Mouse (Mus musculus): ENCODE measurements around the gene Isg20l2. TPM values are rescaled to one million over a fixed set of nuclear protein-coding genes. Genes with fewer than 3 reads are reported as not detected.

Isg20l2 gene
- polyA plus RNA-seq, 1 experiment: 19.4 TPM

DNA sequence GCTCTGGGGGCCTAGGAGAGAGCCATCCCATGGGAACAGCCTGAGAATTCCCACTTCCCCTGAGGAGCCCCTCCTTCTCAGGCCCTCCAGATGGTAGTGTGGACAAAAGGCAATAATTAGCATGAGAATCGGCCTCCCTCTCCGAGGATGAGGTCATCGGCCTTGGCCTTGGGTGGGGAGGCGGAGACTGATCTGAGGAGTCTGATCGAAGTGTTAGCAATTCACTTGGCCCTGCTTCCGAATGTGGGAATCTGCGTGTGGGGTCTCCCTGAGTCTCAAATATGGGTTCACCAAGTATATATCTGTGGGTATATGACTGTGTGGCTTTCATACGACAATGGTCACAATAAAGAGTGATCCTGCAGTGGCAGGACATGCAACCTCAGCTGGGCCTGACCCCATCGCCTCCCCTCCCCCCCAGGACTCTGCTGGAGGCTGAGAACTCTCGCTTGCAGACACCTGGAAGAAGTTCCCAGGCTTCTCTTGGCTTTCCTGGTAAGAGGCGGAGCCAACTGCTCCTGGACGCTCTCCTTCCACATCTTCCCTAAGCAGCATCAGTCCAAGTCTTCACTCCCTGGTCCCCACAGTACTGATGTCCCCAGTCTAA, 44.4 kb downstream of the Isg20l2 start:
- peaks cover 57% of the 10 kb centered on the region for H3K79me2 ChIP-seq (ENCODE audit: control insufficient read depth, insufficient read depth)
- peak in 1 of 3 experiments; percentile 0 for TF ChIP-seq MYOD1 (IDR thresholded peaks at IDR 0.05; ENCODE audit: control insufficient read depth in 1 of 3, insufficient read length in 2 of 3, low read depth in 2 of 3)
- no peak for TF ChIP-seq REST (IDR thresholded peaks at IDR 0.05; ENCODE audit: insufficient read depth, insufficient read length)
- TF ChIP-seq CEBPB (IDR thresholded peaks at IDR 0.05; ENCODE audit: insufficient read depth, poor library complexity, severe bottlenecking): no peak
- peak; percentile 1 for TF ChIP-seq POLR2A (IDR thresholded peaks at IDR 0.05; ENCODE audit: insufficient read length, low read depth)
- no peak for TF ChIP-seq TCF3 (IDR thresholded peaks at IDR 0.05; ENCODE audit: insufficient read length, low read depth)
- no peak for TF ChIP-seq E2F4 (IDR thresholded peaks at IDR 0.05; ENCODE audit: insufficient read depth)
- TF ChIP-seq POLR2AphosphoS2 (IDR thresholded peaks at IDR 0.05; ENCODE audit: insufficient read length, low read depth): peak; percentile 22
- TF ChIP-seq USF1 (IDR thresholded peaks at IDR 0.05; ENCODE audit: low read depth): no peak
- no peak for TF ChIP-seq TCF12 (IDR thresholded peaks at IDR 0.05; ENCODE audit: insufficient read depth, poor library complexity, severe bottlenecking)
- TF ChIP-seq SRF (IDR thresholded peaks at IDR 0.05; ENCODE audit: control insufficient read depth, insufficient read length, low read depth): no peak
- TF ChIP-seq MYOG (IDR thresholded peaks at IDR 0.05; ENCODE audit: control insufficient read depth in 1 of 3, insufficient read depth in 1 of 3, insufficient read length in 2 of 3, low read depth in 2 of 3): peak in 1 of 3 experiments; percentile 18
- TF ChIP-seq MAX (IDR thresholded peaks at IDR 0.05; ENCODE audit: low read depth): no peak
- H3ac ChIP-seq (ENCODE audit: control insufficient read depth, insufficient read length): peak overlapping the region; percentile 98
- H3K36me3 ChIP-seq (ENCODE audit: control insufficient read depth, insufficient read depth): peaks cover 44% of the 10 kb centered on the region
- peak overlapping the region; percentile 82 for H3K4me2 ChIP-seq (ENCODE audit: low read depth)
- H3K4me3 ChIP-seq: peak overlapping the region; percentile 100
- no peaks in the 10 kb centered on the region for H3K27me3 ChIP-seq (ENCODE audit: control insufficient read depth, insufficient read depth, insufficient read length)

DNA sequence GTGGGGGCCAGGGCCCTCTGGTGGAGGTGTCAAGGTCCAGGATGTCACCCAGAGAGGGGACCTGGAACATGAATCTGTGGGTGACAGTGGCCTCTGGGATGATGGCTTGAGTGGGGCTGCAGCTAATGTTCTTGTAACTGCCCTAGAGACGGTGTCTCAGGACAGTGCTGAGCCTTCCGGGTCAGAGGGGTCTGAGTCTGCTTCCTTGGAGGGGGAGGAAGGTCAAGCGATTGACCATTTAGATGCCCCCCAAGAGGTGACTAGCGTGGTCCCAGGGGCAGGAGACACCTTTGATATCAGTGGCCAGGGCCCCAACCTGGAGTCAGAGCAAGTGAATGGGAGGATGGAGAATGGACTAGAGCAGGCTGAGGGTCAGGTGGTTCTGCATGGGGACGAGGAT, 49.4 kb downstream of the Isg20l2 start:
- TF ChIP-seq TCF12 (IDR thresholded peaks at IDR 0.05; ENCODE audit: insufficient read depth, poor library complexity, severe bottlenecking): no peak
- no peak for TF ChIP-seq TCF3 (IDR thresholded peaks at IDR 0.05; ENCODE audit: insufficient read length, low read depth)
- TF ChIP-seq CEBPB (IDR thresholded peaks at IDR 0.05; ENCODE audit: insufficient read depth, poor library complexity, severe bottlenecking): no peak
- no peak for TF ChIP-seq SRF (IDR thresholded peaks at IDR 0.05; ENCODE audit: control insufficient read depth, insufficient read length, low read depth)
- peak; percentile 60 for TF ChIP-seq POLR2AphosphoS2 (IDR thresholded peaks at IDR 0.05; ENCODE audit: insufficient read length, low read depth)
- no peak for TF ChIP-seq MAX (IDR thresholded peaks at IDR 0.05; ENCODE audit: low read depth)
- no peak for TF ChIP-seq USF1 (IDR thresholded peaks at IDR 0.05; ENCODE audit: low read depth)
- TF ChIP-seq MYOD1 (IDR thresholded peaks at IDR 0.05; ENCODE audit: control insufficient read depth in 1 of 3, insufficient read length in 2 of 3, low read depth in 2 of 3): no peak
- Histone ChIP-seq H3K27me3 (ENCODE audit: control insufficient read depth, insufficient read depth, insufficient read length) (no peaks in the 10 kb centered on the region), H3K4me3 (no peak overlapping the region), H3K4me2 (ENCODE audit: low read depth) (no peak overlapping the region), H3ac (ENCODE audit: control insufficient read depth, insufficient read length) (no peak overlapping the region), H3K36me3 (ENCODE audit: control insufficient read depth, insufficient read depth) (peaks cover 35% of the 10 kb centered on the region), H3K79me2 (ENCODE audit: control insufficient read depth, insufficient read depth) (peaks cover 26% of the 10 kb centered on the region)

DNA sequence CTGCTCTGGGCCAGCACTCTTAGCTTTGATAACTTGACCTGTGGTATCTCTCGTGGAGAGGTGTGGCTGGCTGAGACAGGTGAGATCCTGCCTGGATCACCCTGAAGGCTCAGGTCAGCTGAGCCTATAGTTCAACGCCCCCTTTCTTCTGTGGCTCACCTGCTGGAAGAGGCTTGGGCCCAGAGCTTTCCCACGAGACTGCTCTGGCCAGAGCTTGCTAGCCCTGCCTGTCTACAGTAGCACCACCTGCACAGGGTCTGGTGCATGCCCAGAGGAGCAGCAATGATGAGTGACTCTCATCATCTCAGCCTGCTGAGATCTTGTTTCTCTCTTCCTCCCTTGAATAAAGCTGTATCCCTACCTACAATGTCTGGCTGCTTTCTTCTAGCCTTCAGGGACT, 50.0 kb downstream of the Isg20l2 start:
- no peak overlapping the region for H3K4me3 ChIP-seq
- TF ChIP-seq POLR2AphosphoS2 (IDR thresholded peaks at IDR 0.05; ENCODE audit: insufficient read length, low read depth) (peak; percentile 73), MYOD1 (IDR thresholded peaks at IDR 0.05; ENCODE audit: control insufficient read depth in 1 of 3, insufficient read length in 2 of 3, low read depth in 2 of 3) (no peak), TCF12 (IDR thresholded peaks at IDR 0.05; ENCODE audit: insufficient read depth, poor library complexity, severe bottlenecking) (no peak)
- peaks cover 20% of the 10 kb centered on the region for H3K79me2 ChIP-seq (ENCODE audit: control insufficient read depth, insufficient read depth)
- no peak overlapping the region for H3K4me2 ChIP-seq (ENCODE audit: low read depth)
- no peak overlapping the region for H3ac ChIP-seq (ENCODE audit: control insufficient read depth, insufficient read length)
- peaks cover 30% of the 10 kb centered on the region for H3K36me3 ChIP-seq (ENCODE audit: control insufficient read depth, insufficient read depth)
- no peaks in the 10 kb centered on the region for H3K27me3 ChIP-seq (ENCODE audit: control insufficient read depth, insufficient read depth, insufficient read length)

DNA sequence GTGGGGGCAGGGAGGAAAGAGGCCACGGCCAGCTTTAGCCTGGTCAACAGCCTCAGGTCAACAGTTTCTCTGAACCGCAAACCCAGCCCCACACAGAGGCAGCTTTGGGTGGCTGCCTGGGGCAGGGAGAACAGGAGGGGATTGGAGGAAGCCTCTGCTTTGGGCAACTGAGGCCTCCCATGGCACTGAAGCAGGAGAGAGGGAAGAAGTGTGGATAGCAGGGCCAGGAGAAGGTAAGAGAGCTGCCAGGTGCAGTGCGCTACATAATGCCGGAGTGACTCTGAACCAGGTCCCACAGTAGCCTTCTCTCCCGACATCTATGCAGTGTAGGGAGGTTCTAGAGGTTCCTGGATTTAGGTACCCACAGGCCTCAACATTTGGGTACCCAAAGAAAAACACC, 50.6 kb downstream of the Isg20l2 start:
- Histone ChIP-seq H3K36me3 (ENCODE audit: control insufficient read depth, insufficient read depth) (peaks cover 23% of the 10 kb centered on the region), H3K4me2 (ENCODE audit: low read depth) (no peak overlapping the region), H3K79me2 (ENCODE audit: control insufficient read depth, insufficient read depth) (peaks cover 14% of the 10 kb centered on the region)

GRCm38 (mm10) chr3:87981214-87981760, 51.2 kb downstream of the Isg20l2 start:
- no peak overlapping the region for H3K4me2 ChIP-seq (ENCODE audit: low read depth)
- peaks cover 8% of the 10 kb centered on the region for H3K79me2 ChIP-seq (ENCODE audit: control insufficient read depth, insufficient read depth)
- TF ChIP-seq POLR2AphosphoS2 (IDR thresholded peaks at IDR 0.05; ENCODE audit: insufficient read length, low read depth) (peak; percentile 94), E2F4 (IDR thresholded peaks at IDR 0.05; ENCODE audit: insufficient read depth) (no peak), POLR2A (IDR thresholded peaks at IDR 0.05; ENCODE audit: insufficient read length, low read depth) (no peak), TCF3 (IDR thresholded peaks at IDR 0.05; ENCODE audit: insufficient read length, low read depth) (no peak), USF1 (IDR thresholded peaks at IDR 0.05; ENCODE audit: low read depth) (no peak)
- no peaks in the 10 kb centered on the region for H3K27me3 ChIP-seq (ENCODE audit: control insufficient read depth, insufficient read depth, insufficient read length)
- no peak overlapping the region for H3K4me3 ChIP-seq
- no peak overlapping the region for H3ac ChIP-seq (ENCODE audit: control insufficient read depth, insufficient read length)
- H3K36me3 ChIP-seq (ENCODE audit: control insufficient read depth, insufficient read depth): peaks cover 17% of the 10 kb centered on the region

More for the DNA sequence above, 50.6 kb downstream of the Isg20l2 start:
- H3K4me3 ChIP-seq: no peak overlapping the region
- H3K27me3 ChIP-seq (ENCODE audit: control insufficient read depth, insufficient read depth, insufficient read length): no peaks in the 10 kb centered on the region
- H3ac ChIP-seq (ENCODE audit: control insufficient read depth, insufficient read length): no peak overlapping the region
- TF ChIP-seq POLR2AphosphoS2 (IDR thresholded peaks at IDR 0.05; ENCODE audit: insufficient read length, low read depth) (peak; percentile 81), MYOG (IDR thresholded peaks at IDR 0.05; ENCODE audit: control insufficient read depth in 1 of 3, insufficient read depth in 1 of 3, insufficient read length in 2 of 3, low read depth in 2 of 3) (no peak)
